33 mouse cellular contexts compared by ENCODE assay signal in genomic region chr13:119916449-119916848, GRCm38 (mm10). TPM values are rescaled to one million over a fixed set of nuclear protein-coding genes. Genes with fewer than 3 reads are reported as not detected.
"Had no signal": no experiment of that assay in that cellular context is flagged by ENCODE, and none has a peak within 500 bp of the region (broad histone marks: within the 10 kb centered on the region; RNA-seq: fewer than 3 reads in every experiment).

No protein-coding gene starts in this region.

RNA-seq across cellular contexts. Expression of gene Gm21761, which starts 12.6 kb away (rescaled TPM):
- total RNA-seq: gastrocnemius, adult 2 months; gastrocnemius, postnatal 10 days; gastrocnemius, postnatal 25 days; gastrocnemius, postnatal 4 days; heart, adult 18-20 months; heart, adult 8-10 months; heart, postnatal 10 days; heart, postnatal 25 days; heart, postnatal 4 days; layer of hippocampus, adult 2 months; layer of hippocampus, postnatal 10 days; layer of hippocampus, postnatal 25 days; left cerebral cortex, adult 2 months; left cerebral cortex, postnatal 14 days; left cerebral cortex, postnatal 36 days had no signal
- polyA plus RNA-seq: frontal cortex, adult 2 months; heart, embryonic 10.5 days; heart, embryonic 12.5 days; heart, embryonic 14.5 days; heart, embryonic 16.5 days; hindbrain, embryonic 10.5 days; hindbrain, embryonic 12.5 days; hindbrain, embryonic 14.5 days; hindbrain, embryonic 16.5 days; inflammation-experienced regulatory T-cells, adult 6 months; intestine, embryonic 15.5 days; intestine, postnatal 0 days; kidney, embryonic 14.5 days; kidney, embryonic 16.5 days; limb, embryonic 10.5 days; limb, embryonic 12.5 days; limb, embryonic 14.5 days; liver, embryonic 11.5 days had no signal

RNA-seq across cellular contexts. Expression of gene Tcstv1, which starts 21.9 kb away (rescaled TPM):
- total RNA-seq: gastrocnemius, adult 2 months; gastrocnemius, postnatal 10 days; gastrocnemius, postnatal 25 days; gastrocnemius, postnatal 4 days; heart, adult 18-20 months; heart, adult 8-10 months; heart, postnatal 10 days; heart, postnatal 25 days; heart, postnatal 4 days; layer of hippocampus, adult 2 months; layer of hippocampus, postnatal 10 days; layer of hippocampus, postnatal 25 days; left cerebral cortex, adult 2 months; left cerebral cortex, postnatal 14 days; left cerebral cortex, postnatal 36 days had no signal
- polyA plus RNA-seq: frontal cortex, adult 2 months; heart, embryonic 10.5 days; heart, embryonic 12.5 days; heart, embryonic 14.5 days; heart, embryonic 16.5 days; hindbrain, embryonic 10.5 days; hindbrain, embryonic 12.5 days; hindbrain, embryonic 14.5 days; hindbrain, embryonic 16.5 days; inflammation-experienced regulatory T-cells, adult 6 months; intestine, embryonic 15.5 days; intestine, postnatal 0 days; kidney, embryonic 14.5 days; kidney, embryonic 16.5 days; limb, embryonic 10.5 days; limb, embryonic 12.5 days; limb, embryonic 14.5 days; liver, embryonic 11.5 days had no signal

RNA-seq across cellular contexts. Expression of gene B020031M17Rik, which starts 34.2 kb away (rescaled TPM):
- total RNA-seq: gastrocnemius, adult 2 months; gastrocnemius, postnatal 10 days; gastrocnemius, postnatal 25 days; gastrocnemius, postnatal 4 days; heart, adult 18-20 months; heart, adult 8-10 months; heart, postnatal 10 days; heart, postnatal 25 days; heart, postnatal 4 days; layer of hippocampus, adult 2 months; layer of hippocampus, postnatal 10 days; layer of hippocampus, postnatal 25 days; left cerebral cortex, adult 2 months; left cerebral cortex, postnatal 14 days; left cerebral cortex, postnatal 36 days had no signal
- polyA plus RNA-seq: frontal cortex, adult 2 months; heart, embryonic 10.5 days; heart, embryonic 12.5 days; heart, embryonic 14.5 days; heart, embryonic 16.5 days; hindbrain, embryonic 10.5 days; hindbrain, embryonic 12.5 days; hindbrain, embryonic 14.5 days; hindbrain, embryonic 16.5 days; inflammation-experienced regulatory T-cells, adult 6 months; intestine, embryonic 15.5 days; intestine, postnatal 0 days; kidney, embryonic 14.5 days; kidney, embryonic 16.5 days; limb, embryonic 10.5 days; limb, embryonic 12.5 days; limb, embryonic 14.5 days; liver, embryonic 11.5 days had no signal
